ENCODE assay signal across 21 mouse cellular contexts in genomic region chr2:44349101-44349500, GRCm38 (mm10).
DNase-seq lines count a peak whose midpoint lies in the region; ATAC-seq lines count a peak whose summit lies in the region.
"Had no signal": no experiment of that assay in that cellular context is flagged by ENCODE, and none has a peak within 500 bp of the region (broad histone marks: within the 10 kb centered on the region; RNA-seq: fewer than 3 reads in every experiment).

No protein-coding gene starts in this region.

- H3K36me3 ChIP-seq in heart, embryonic 11.5 days (ENCODE audit: control insufficient read depth, insufficient read depth, low read length) = no peaks in the 10 kb centered on the region
- no peaks in the 10 kb centered on the region for H3K36me3 ChIP-seq in hindbrain, embryonic 14.5 days (replicated peaks; ENCODE audit: control insufficient read depth, insufficient read depth)
- H3K36me3 ChIP-seq: G1E had no signal

- no peak for ATAC-seq in heart, embryonic 11.5 days (replicated peaks; ENCODE audit: insufficient number of reproducible peaks, low FRiP score, low TSS enrichment)
- no peak for ATAC-seq in hindbrain, embryonic 14.5 days (ENCODE audit: low FRiP score)
- ATAC-seq: activated CD4-positive, CD25-positive, alpha-beta regulatory T cell, adult 4 months; CD4-positive, CD25-positive, alpha-beta regulatory T cell, adult 4 months; Patski had no signal

- H3K9me3 ChIP-seq in heart, embryonic 11.5 days (replicated peaks; ENCODE audit: control insufficient read depth, low read length) = no peaks in the 10 kb centered on the region
- no peaks in the 10 kb centered on the region for H3K9me3 ChIP-seq in hindbrain, embryonic 14.5 days (ENCODE audit: control insufficient read depth, low read length)
- H3K9me3 ChIP-seq: G1E had no signal

- H3K9ac ChIP-seq in heart, embryonic 11.5 days (ENCODE audit: low read depth, low read length) = no peak overlapping the region
- H3K9ac ChIP-seq in hindbrain, embryonic 14.5 days = no peak overlapping the region

- H3K27me3 ChIP-seq in heart, embryonic 11.5 days (ENCODE audit: control insufficient read depth, insufficient read depth, low read length) = no peaks in the 10 kb centered on the region
- H3K27me3 ChIP-seq in hindbrain, embryonic 14.5 days (ENCODE audit: control insufficient read depth, insufficient read depth, low read length) = no peaks in the 10 kb centered on the region
- H3K27me3 ChIP-seq: CH12.LX had no signal

- no peak overlapping the region for H3K4me3 ChIP-seq in heart, embryonic 11.5 days (ENCODE audit: low read depth, low read length)
- H3K4me3 ChIP-seq in hindbrain, embryonic 14.5 days (replicated peaks; ENCODE audit: low read length) = no peak overlapping the region

- DNase-seq in heart, adult 11 months = peak; percentile 53
- peak; percentile 59 for DNase-seq in retina, embryonic 14.5 days (ENCODE audit: low spot score)
- DNase-seq in retina, postnatal 1 day = peak; percentile 78
- DNase-seq in cerebellum, adult 11-12 months = no peak
- DNase-seq in hindbrain, embryonic 14.5 days (ENCODE audit: low spot score) = no peak
- DNase-seq: adrenal gland, adult 2 months; adrenal gland, adult 8-10 months; adrenal gland, postnatal 10 days; adrenal gland, postnatal 14 days; adrenal gland, postnatal 25 days; adrenal gland, postnatal 36 days; B cell, adult 2 months; cerebellum, adult 11 months; cerebellum, adult 18-20 months; cerebellum, adult 2 months had no signal

- 75% methylated on average over 2 of the region's 2 CpGs for WGBS in heart, embryonic 11.5 days (ENCODE audit: insufficient replicate concordance)
- 82% methylated on average over 2 of the region's 2 CpGs for WGBS in hindbrain, embryonic 14.5 days

- H3K4me2 ChIP-seq in heart, embryonic 11.5 days = no peak overlapping the region
- H3K4me2 ChIP-seq in hindbrain, embryonic 14.5 days (replicated peaks) = no peak overlapping the region

- no peak overlapping the region for H3K27ac ChIP-seq in heart, embryonic 11.5 days (ENCODE audit: low read depth, low read length)
- no peak overlapping the region for H3K27ac ChIP-seq in hindbrain, embryonic 14.5 days

- H3K4me1 ChIP-seq in heart, embryonic 11.5 days (ENCODE audit: control insufficient read depth, insufficient read depth, low read length) = no peaks in the 10 kb centered on the region
- no peaks in the 10 kb centered on the region for H3K4me1 ChIP-seq in hindbrain, embryonic 14.5 days (replicated peaks; ENCODE audit: control insufficient read depth, insufficient read depth, low read length)

Comparison
In these comparisons a context has a peak if more than half of its experiments do, and no peak if none do; other contexts are left out.
1. DNase-seq: peak in heart, adult 11 months (single experiment), retina, embryonic 14.5 days (single experiment) and retina, postnatal 1 day (single experiment); none in cerebellum, adult 11-12 months (single experiment) and hindbrain, embryonic 14.5 days (single experiment).